Mouse (Mus musculus) gonadal fat pad, adult 2 months (tissue): ENCODE data around the gene Derl3. TPM values are rescaled to one million over a fixed set of nuclear protein-coding genes. Genes with fewer than 3 reads are reported as not detected.

ENCODE experiments used
- DNase-seq: peaks from one replicate; pipeline ENCODE4 v3.0.0-alpha.2; 2012; ENCODE audit warnings: low read depth
- polyA plus RNA-seq: library from polyadenylated mRNA; depleted of rRNA; stranded (reverse); fragments of >200 nt; gene quantifications from 2 replicates; pipeline ENCODE4 v1.2.3, GENCODE M21; 2012; rRNA removed

Derl3 gene
- polyA plus RNA-seq, 1 experiment = 186 TPM

GRCm38 (mm10) chr10:75941042-75941824 lies 48.0 kb downstream of the Derl3 start:
- no peak for DNase-seq

GRCm38 (mm10) chr10:75942736-75943477 lies 49.7 kb downstream of the Derl3 start, which contains the start of gene Vpreb3:
TSS of gene Vpreb3 (plus strand) at chr10:75943057.
- no peak for DNase-seq

GRCm38 (mm10) chr10:75944066-75944772 lies 51.0 kb downstream of the Derl3 start:
- no peak for DNase-seq

DNA sequence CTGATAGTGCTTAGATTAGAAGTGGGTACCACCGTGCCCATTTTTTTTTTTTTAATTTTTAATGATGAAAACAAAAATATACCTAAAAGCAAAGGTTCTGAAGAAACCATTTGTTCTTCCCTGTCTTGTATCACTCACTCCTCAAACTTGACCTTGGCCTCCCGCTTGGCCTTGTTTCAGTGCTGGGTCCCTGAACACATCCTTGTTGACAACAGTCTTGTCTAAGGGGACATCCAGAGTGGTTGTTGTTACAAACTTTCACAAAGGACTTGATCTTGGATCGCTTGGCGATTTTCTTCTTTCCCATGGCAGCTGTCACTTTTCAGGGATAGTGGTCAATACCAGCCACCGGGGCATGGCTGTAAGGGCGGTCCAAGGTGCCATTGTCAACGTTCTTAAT lies 52.0 kb downstream of the Derl3 start:
- DNase-seq = no peak

Other genes starting within 250 kb of the Derl3 start
- gene Susd2, start 249.4 kb upstream of the Derl3 start, polyA plus RNA-seq = 21.5 and 32.8 TPM in 2 replicates
- 31.3 and 33.0 TPM in 2 replicates for gene Cabin1, start 129.1 kb upstream of the Derl3 start, polyA plus RNA-seq
- 97.9 and 149 TPM in 2 replicates for gene Ddt, start 120.0 kb upstream of the Derl3 start, polyA plus RNA-seq
- gene Gm20441, start 112.5 kb upstream of the Derl3 start, polyA plus RNA-seq = 1.2 TPM in 1 of 2 replicates, not detected in the other
- 99.8 and 148 TPM in 2 replicates for gene Gstt3, start 112.0 kb upstream of the Derl3 start, polyA plus RNA-seq
- gene Gstt1, start 94.8 kb upstream of the Derl3 start, polyA plus RNA-seq = 143 and 149 TPM in 2 replicates
- gene Gstt4, start 70.9 kb upstream of the Derl3 start, polyA plus RNA-seq = 1.0 and 2.6 TPM in 2 replicates
- 140 and 162 TPM in 2 replicates for gene Gstt2, start 56.0 kb upstream of the Derl3 start, polyA plus RNA-seq
- gene Mif, start 33.2 kb upstream of the Derl3 start, polyA plus RNA-seq = 670 and 829 TPM in 2 replicates
- 37.1 and 46.1 TPM in 2 replicates for gene Smarcb1, start 28.2 kb downstream of the Derl3 start, polyA plus RNA-seq
- gene Chchd10, start 39.7 kb downstream of the Derl3 start, polyA plus RNA-seq = 138 and 191 TPM in 2 replicates
- 15.5 and 16.6 TPM in 2 replicates for gene Mmp11, start 43.1 kb downstream of the Derl3 start, polyA plus RNA-seq
- 1.0 and 1.4 TPM in 2 replicates for gene Gm867, start 47.3 kb downstream of the Derl3 start, polyA plus RNA-seq
- 0.24 and 0.55 TPM in 2 replicates for gene Vpreb3, start 49.6 kb downstream of the Derl3 start, polyA plus RNA-seq
- gene Gm5134, start 61.1 kb downstream of the Derl3 start, polyA plus RNA-seq = 0.07 and 0.13 TPM in 2 replicates
- gene Zfp280b, start 139.2 kb downstream of the Derl3 start, polyA plus RNA-seq = 4.4 and 4.8 TPM in 2 replicates
- not detected in 2 replicates for gene Slc5a4b, start 217.5 kb downstream of the Derl3 start, polyA plus RNA-seq